Comparison of ENCODE assay signal across 17 mouse cellular contexts in the genomic region with DNA sequence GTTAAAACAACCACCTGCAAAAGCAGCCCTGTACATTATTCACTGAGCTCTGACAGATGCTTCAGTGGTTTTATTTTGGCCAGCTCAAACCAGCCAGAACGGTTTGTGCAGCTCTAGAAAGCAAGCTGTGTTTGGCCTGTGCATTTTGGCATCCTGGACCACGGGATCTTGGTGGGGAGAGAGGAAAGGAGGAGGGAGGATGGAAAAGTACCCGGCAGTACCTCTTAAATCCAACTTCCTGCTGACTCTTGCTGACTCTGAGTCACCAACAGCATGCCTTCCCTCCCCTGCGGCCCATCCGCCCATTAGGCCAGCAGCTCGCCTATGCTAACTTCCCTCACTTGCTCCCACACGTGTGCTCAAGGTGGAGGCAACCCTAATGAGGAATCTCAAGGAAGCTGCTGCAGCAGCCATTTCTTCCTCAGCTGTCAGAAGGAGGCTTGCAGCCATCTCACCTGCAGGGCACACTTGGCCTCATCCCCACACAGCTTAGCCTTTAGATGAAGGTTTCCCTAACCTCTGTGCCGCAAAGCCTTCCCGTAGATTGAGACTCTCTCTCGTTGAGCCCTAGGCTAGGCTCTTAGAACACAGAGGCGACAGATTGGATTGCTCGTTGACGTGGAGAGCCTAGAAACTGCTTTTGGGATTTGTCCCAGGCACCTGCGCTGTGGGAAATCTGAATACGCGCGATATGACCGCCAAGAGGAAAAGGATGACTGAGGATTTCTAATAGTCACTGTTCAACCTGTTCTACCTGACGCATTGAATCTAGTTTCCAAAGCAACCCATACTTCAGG.
DNase-seq lines count a peak whose midpoint lies in the region; ATAC-seq and TF ChIP-seq lines count a peak whose summit lies in the region.
"Had no signal": no experiment of that assay in that cellular context is flagged by ENCODE, and none has a peak within 500 bp of the region (broad histone marks: within the 10 kb centered on the region; RNA-seq: fewer than 3 reads in every experiment).

No protein-coding gene starts in this region.

- 75% methylated on average over 19 of the region's 19 CpGs for WGBS in kidney, embryonic 15.5 days
- 85% methylated on average over 19 of the region's 19 CpGs for WGBS in hindbrain, postnatal 0 days

- TF ChIP-seq CTCF in hindbrain, postnatal 0 days (IDR thresholded peaks at IDR 0.05; ENCODE audit: low read depth), result no peak

- DNase-seq in kidney, postnatal 25 days, result no peak
- peak; percentile 30 to 32 for DNase-seq in right cerebral cortex, adult 2 months (ENCODE audit: low spot score in 2 of 2)
- DNase-seq in right cerebral cortex, postnatal 4 days, result no peak
- DNase-seq in cerebellum, adult 9-10 months, result peak; percentile 58
- DNase-seq in hindbrain, postnatal 0 days (ENCODE audit: low spot score), result no peak
- no peak for DNase-seq in gastrocnemius, adult 8-10 months (ENCODE audit: low spot score in 2 of 2)
- DNase-seq in layer of hippocampus, adult 11-12 months (ENCODE audit: low spot score), result no peak
- DNase-seq: embryo, embryonic 11 days; gastrocnemius, postnatal 10 days; midbrain, embryonic 14.5 days; thymus, postnatal 4 days had no signal

- H3K27me3 ChIP-seq in kidney, embryonic 15.5 days, result no peaks in the 10 kb centered on the region
- H3K27me3 ChIP-seq in hindbrain, postnatal 0 days (ENCODE audit: insufficient read depth, low read length), result no peaks in the 10 kb centered on the region
- H3K27me3 ChIP-seq: forebrain, embryonic 15.5 days; limb, embryonic 12.5 days; neural tube, embryonic 12.5 days had no signal

- ATAC-seq in kidney, embryonic 15.5 days (replicated peaks; ENCODE audit: low FRiP score), result peak; percentile 46
- no peak for ATAC-seq in hindbrain, postnatal 0 days
- ATAC-seq: forebrain, embryonic 15.5 days had no signal

- no peak overlapping the region for H3K4me3 ChIP-seq in kidney, embryonic 15.5 days (replicated peaks)
- H3K4me3 ChIP-seq in hindbrain, postnatal 0 days (ENCODE audit: low read length), result no peak overlapping the region
- H3K4me3 ChIP-seq: forebrain, embryonic 15.5 days; heart, embryonic 10.5 days; limb, embryonic 12.5 days; neural tube, embryonic 12.5 days had no signal

- H3K9ac ChIP-seq in kidney, embryonic 15.5 days, result no peak overlapping the region
- H3K9ac ChIP-seq in hindbrain, postnatal 0 days (replicated peaks; ENCODE audit: low read length), result no peak overlapping the region
- H3K9ac ChIP-seq: forebrain, embryonic 15.5 days; limb, embryonic 12.5 days; neural tube, embryonic 12.5 days had no signal

- no peaks in the 10 kb centered on the region for H3K9me3 ChIP-seq in kidney, embryonic 15.5 days (replicated peaks)
- no peaks in the 10 kb centered on the region for H3K9me3 ChIP-seq in hindbrain, postnatal 0 days (ENCODE audit: low read length)
- H3K9me3 ChIP-seq: forebrain, embryonic 15.5 days; heart, embryonic 10.5 days; limb, embryonic 12.5 days; neural tube, embryonic 12.5 days had no signal

- H3K4me1 ChIP-seq in kidney, embryonic 15.5 days, result no peaks in the 10 kb centered on the region
- no peaks in the 10 kb centered on the region for H3K4me1 ChIP-seq in hindbrain, postnatal 0 days (ENCODE audit: insufficient read depth, low read length)
- H3K4me1 ChIP-seq: forebrain, embryonic 15.5 days; heart, embryonic 10.5 days; limb, embryonic 12.5 days; neural tube, embryonic 12.5 days had no signal

- H3K36me3 ChIP-seq in kidney, embryonic 15.5 days, result no peaks in the 10 kb centered on the region
- no peaks in the 10 kb centered on the region for H3K36me3 ChIP-seq in hindbrain, postnatal 0 days (ENCODE audit: insufficient read depth, low read length)
- H3K36me3 ChIP-seq: forebrain, embryonic 15.5 days; heart, embryonic 10.5 days; limb, embryonic 12.5 days; neural tube, embryonic 12.5 days had no signal

- no peak overlapping the region for H3K27ac ChIP-seq in kidney, embryonic 15.5 days
- no peak overlapping the region for H3K27ac ChIP-seq in hindbrain, postnatal 0 days
- H3K27ac ChIP-seq: forebrain, embryonic 15.5 days; heart, embryonic 10.5 days; limb, embryonic 12.5 days; neural tube, embryonic 12.5 days; stomach, postnatal 0 days had no signal

- H3K4me2 ChIP-seq in kidney, embryonic 15.5 days, result no peak overlapping the region
- H3K4me2 ChIP-seq in hindbrain, postnatal 0 days (ENCODE audit: low read depth, low read length), result no peak overlapping the region
- H3K4me2 ChIP-seq: forebrain, embryonic 15.5 days; limb, embryonic 12.5 days; neural tube, embryonic 12.5 days had no signal

Comparison
In these comparisons a context has a peak if more than half of its experiments do, and no peak if none do; other contexts are left out.
1. DNase-seq: peak in right cerebral cortex, adult 2 months (2 of 2) and cerebellum, adult 9-10 months (single experiment); none in kidney, postnatal 25 days (0 of 2), right cerebral cortex, postnatal 4 days (single experiment), hindbrain, postnatal 0 days (single experiment), gastrocnemius, adult 8-10 months (0 of 2) and layer of hippocampus, adult 11-12 months (single experiment).